Mouse (Mus musculus) kidney, postnatal 14 days (tissue): ENCODE measurements around the gene Slc7a5.

Source experiments
- DNase-seq: peaks from one replicate; pipeline ENCODE4 v3.0.0; 2022; ENCODE audit warnings: mixed read lengths

Slc7a5 gene

GRCm38 (mm10) chr8:121906542-121907512 is 667 bp downstream of the Slc7a5 start:
- no peak for DNase-seq

DNA sequence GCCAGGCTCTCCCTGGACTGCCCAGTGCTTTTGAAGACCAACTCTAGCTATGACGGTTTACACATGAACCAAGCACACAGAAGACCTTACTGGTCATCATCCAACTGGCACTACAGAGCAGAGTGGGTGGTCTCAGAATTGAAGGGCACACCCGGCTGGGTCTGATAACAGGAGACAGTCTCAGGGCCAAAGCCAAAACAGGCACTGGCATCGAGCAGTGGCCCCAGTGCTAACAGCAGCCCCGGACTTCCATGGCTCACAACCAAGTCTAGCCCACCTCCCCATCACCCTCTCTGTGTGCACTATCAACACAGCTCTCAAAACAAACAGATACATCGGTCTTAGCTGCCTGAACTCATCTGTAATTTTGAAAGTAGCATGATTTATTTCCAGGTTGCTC is 1.6 kb downstream of the Slc7a5 start:
- DNase-seq: no peak

GRCm38 (mm10) chr8:121905420-121905819 is 2.1 kb downstream of the Slc7a5 start:
- no peak for DNase-seq

DNA sequence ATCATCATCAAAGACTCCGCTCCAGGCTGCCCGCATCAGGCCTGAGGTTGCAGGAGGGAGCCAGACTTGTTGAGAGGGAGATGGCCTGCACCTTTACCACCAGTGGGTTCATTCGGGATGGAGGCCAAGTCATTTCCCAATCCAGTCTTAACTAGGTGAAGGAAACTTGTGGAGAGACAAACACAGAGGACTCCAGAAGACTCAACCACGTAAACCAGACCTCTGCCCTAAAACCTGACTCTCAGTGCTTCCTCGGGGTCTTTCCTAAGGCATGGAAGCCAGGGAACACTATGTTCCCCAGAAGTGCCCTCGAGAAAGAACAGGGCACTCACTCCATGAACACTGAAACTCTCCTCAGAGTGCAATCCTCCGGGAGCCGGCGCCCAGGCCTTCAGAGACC is 2.5 kb downstream of the Slc7a5 start:
- no peak for DNase-seq

GRCm38 (mm10) chr8:121903977-121904376 is 3.5 kb downstream of the Slc7a5 start:
- DNase-seq: no peak

DNA sequence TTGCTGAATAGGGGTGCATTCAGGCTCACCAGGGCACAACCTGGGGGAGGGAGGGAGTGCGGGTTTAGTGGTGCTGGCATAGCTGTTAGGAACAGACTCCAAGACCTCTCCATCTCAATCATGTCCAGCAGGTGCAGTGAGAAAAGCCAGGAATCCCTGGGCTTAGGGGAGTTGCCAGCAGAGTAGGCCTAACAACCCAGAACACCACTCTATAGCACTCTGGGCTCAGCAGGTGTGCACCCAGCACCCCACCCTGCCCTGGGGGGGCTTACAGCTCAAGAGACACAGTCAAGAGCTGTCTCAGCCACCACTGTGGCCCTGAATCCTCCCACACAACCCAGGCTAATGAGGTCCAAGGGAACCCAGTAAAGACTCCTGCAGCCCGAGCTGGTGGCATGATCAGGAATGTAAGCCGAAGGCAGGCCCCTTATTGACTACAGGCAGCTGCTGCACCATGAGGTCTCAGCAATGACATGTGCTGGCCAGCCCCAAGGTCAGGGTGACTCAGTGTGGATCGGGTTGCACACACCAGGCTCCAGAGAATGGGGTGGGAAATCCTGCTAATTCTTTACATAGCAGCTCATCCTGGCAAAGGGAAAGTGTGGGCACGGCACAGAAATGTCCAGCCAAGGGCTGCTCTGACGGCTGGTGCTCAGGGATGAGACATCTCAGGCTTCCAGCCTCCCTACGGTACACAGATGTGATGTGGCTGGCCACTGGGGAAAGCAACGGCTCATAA is 5.8 kb downstream of the Slc7a5 start:
- DNase-seq: peak; percentile 34

GRCm38 (mm10) chr8:121899180-121900044 is 8.1 kb downstream of the Slc7a5 start:
- no peak for DNase-seq

DNA sequence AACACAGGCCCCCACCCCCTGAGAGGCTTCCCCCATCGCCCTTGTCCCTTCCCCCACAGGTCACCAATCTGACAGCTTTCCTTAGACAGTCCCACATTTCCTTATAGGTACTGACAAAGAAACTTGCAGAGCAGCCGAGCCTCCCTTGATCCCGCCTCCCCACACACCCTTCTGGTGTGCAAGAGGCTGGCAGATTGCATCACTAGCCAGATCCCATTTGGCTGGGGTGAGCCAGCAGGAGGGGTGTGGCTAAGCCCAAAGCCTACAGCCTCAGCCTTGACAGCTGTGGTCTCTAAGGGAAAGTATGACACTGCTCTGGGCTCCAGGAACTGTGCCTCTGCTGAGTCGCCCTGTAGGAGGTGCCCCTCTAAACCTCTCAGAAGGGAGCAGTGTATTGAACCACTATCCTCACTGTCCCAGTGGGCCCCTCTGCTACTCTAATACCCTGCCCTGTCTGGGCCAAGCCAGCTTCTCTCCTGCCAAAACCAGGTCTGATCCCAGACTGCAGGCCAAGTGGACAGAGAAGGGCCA is 9.0 kb downstream of the Slc7a5 start:
- peak; percentile 60 for DNase-seq

DNA sequence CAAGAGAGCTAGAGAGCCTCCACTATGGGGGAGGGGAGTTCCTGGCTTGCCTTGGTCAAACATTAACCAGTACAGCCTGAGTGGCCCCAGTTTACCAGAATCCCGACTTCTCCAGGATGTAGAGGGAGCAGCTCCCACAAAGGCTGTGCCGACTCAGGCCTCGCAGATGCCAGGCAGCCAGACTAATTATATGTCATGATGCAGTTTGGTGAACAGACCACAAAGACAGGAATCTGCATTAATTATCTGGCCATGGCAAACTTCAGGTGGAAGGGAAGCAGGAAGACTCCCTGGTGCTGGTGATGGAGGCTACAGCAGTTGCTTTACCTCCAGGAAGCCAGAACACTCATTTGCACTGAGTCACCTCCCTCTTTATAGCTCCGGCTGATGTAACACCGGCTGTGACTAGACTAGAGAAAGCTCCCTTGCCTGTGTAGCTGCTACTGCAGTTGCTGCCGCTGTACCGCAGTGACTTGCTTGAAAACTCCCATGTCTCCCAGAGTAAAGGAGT is 9.6 kb downstream of the Slc7a5 start:
- peak; percentile 76 for DNase-seq

GRCm38 (mm10) chr8:121897205-121897604 is 10.3 kb downstream of the Slc7a5 start:
- DNase-seq: no peak

GRCm38 (mm10) chr8:121896476-121897145 is 10.9 kb downstream of the Slc7a5 start:
- peak; percentile 40 for DNase-seq

DNA sequence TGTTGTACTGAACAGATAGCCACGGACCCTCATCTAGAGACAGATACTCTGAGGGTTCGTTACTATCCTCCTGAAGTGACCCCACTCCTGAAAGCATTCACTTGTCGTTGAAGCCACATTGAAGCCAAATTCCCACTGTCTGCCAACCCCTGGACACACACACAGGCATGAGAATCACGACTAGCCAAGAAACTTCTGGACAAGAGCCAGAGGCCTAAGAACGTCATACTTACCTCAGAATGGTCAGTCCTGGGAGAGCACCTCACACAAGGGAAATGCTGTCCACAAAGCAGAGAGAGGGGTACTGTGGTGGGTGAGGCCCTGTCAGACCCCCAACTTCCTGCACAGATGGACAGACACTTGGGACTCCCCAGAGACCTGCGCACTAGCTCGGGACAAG is 11.6 kb downstream of the Slc7a5 start:
- peak; percentile 37 for DNase-seq

- no peak for DNase-seq
Observed at GRCm38 (mm10) chr8:121892875-121893274, 14.6 kb downstream of the Slc7a5 start.

DNA sequence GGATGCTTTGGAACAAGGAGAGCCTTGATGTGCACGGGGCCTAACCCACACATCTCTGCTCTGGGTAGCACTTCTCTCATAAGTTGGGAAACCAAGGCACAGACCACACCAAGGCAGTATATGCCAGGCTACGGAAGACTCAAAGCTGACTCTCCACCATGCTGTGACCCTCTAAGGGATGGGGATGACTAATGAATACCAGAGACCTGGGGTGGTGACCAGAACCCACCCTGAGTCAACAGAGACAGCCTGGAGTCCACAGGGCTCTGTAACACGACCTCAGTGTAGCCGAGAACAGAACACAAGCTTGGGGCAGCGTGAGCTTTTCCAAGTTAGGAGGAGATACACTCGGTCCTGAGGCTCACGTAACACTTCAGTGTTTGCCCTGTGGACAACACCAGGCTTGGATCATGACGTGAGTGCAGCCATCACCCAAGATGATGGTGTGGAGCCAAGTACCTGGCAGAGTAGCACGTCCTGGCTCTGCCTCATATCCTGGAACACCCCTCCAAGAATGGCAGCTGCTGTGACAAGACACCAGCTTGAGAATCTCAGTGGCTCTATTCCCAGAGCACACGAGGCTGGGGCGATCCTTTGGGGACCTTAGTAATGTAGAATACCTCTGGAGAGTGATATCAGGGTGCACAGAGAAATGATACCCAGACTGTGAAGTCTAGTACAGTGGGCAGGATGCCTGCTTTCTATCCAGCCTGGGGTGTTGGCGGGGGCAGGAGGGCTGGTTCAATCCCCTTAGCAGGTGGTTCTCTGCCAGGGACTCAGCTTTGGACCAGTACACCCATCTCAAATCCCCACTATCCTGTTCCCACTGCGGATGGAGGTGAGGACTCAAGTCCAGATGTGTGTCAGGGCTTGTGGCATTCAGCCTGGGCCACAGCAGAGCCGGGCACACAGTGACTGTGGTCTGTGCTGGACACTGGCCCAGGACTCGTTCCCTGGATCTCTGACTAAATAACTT is 17.4 kb downstream of the Slc7a5 start:
- DNase-seq: no peak

DNA sequence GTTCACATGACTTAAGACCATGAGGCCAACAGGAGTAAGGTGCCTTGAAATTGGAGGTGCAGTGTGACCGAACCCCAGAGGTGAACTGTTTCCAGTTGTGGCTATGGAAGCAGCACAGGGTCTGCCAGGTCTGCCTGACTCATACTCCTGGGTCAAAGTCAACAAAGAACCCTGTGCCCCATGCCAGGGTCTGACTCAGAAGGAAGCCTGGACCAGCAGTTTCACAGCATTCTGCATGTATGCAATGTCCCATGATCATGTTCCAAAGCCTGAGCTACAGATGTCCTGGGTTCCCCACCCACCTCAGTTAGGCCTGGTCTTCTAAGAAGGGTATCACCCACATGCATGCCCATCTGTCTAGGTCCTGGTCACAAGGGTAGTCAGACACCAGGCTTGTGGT is 18.2 kb downstream of the Slc7a5 start:
- DNase-seq: no peak

DNA sequence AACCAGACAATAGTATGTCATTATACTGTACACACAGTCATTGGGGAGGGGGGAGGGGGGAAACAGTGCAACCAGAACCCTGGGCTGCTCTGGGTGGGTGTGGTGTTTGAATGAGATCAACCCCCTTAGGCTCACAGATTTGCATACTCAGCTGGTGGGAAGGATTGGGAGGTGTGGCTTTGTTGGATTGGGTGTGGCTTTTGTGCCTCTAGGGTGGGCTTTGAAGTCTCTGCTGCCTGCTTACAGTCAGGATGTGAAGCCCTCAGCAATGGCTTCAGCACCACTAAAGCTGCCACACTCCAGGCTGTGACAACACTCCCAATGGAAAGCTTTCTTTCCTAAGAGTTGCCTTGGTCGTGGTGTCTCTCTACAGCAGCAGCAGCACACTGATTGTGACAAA is 19.9 kb downstream of the Slc7a5 start:
- no peak for DNase-seq

- DNase-seq: no peak
Observed at GRCm38 (mm10) chr8:121885433-121885832, 22.1 kb downstream of the Slc7a5 start.

- DNase-seq: no peak
Observed at GRCm38 (mm10) chr8:121885001-121885400, 22.5 kb downstream of the Slc7a5 start.

DNA sequence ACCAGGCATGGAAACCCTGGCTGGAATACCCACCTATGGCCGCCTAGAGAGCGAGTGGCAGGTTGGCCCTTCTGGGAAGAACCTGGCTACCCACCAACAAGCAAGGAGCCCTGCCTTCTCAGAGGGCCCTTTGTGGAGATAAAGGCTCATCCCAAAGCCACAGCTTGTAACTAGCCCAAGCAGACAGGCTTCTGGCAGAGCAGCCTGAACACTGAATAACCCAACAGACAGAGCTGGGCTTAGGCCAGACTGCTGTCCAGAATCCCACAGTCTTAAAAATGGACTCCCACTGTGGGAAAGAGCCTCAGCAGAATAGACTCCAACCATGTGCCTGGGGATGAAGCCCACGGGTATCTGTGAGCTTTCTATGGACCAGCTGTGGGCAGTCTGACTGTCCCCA is 23.3 kb downstream of the Slc7a5 start:
- DNase-seq: no peak

DNA sequence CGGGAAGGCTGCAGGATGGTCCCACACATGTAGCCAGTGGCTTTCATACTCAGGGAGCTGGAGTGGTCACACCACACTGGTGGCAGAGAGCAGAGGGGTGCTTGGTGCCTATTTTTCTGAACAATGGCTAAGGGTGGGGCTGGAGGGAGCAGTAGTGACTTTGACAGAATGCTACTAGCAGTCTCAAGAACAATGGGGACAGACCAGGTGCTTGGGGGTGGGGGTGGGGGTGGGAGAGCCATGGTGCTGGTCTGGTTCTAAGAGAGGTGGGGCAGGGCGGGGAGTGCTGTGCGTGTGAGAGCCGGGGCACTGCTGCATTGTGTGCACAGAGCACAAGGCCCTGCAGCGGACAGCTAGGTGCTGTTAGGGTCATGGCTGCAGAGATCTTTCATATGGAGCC is 25.6 kb downstream of the Slc7a5 start:
- DNase-seq: no peak

GRCm38 (mm10) chr8:121880818-121881217 is 26.7 kb downstream of the Slc7a5 start:
- DNase-seq: peak; percentile 61
